22 mouse cellular contexts compared by ENCODE assay signal in the genomic region with DNA sequence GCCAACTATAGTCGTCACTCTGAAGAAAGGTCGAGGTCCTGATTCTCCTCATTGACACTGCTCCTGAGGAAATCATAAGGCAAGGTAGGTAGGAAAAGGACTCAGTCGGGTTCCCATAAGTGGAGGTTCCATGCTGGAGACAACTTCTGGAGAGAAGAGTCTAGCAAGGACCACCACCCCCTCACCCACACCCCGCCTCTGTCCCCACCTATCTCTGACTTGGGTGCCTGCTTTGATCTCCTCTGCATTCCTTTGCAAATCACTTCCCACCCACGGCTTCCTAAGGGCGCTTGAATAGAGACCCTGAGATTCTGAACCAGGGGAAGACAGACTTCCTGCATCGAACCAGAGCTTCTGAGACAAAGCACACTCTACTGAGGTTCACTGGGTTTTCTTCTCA.
"Had no signal": no experiment of that assay in that cellular context is flagged by ENCODE, and none has a peak within 500 bp of the region (broad histone marks: within the 10 kb centered on the region; RNA-seq: fewer than 3 reads in every experiment).

No protein-coding gene starts in this region.

- H3K4me2 ChIP-seq: hindbrain, embryonic 13.5 days; hindbrain, embryonic 15.5 days; kidney, embryonic 15.5 days; limb, embryonic 13.5 days; limb, embryonic 15.5 days; liver, embryonic 12.5 days had no signal

- H3K36me3 ChIP-seq: hindbrain, embryonic 13.5 days; hindbrain, embryonic 15.5 days; kidney, embryonic 15.5 days; limb, embryonic 13.5 days; limb, embryonic 15.5 days; liver, embryonic 12.5 days had no signal

- H3K4me3 ChIP-seq: hindbrain, embryonic 13.5 days; hindbrain, embryonic 15.5 days; kidney, embryonic 15.5 days; limb, embryonic 13.5 days; limb, embryonic 15.5 days; liver, embryonic 12.5 days had no signal

- H3K9ac ChIP-seq: hindbrain, embryonic 13.5 days; hindbrain, embryonic 15.5 days; kidney, embryonic 15.5 days; limb, embryonic 13.5 days; limb, embryonic 15.5 days; liver, embryonic 12.5 days; liver, embryonic 14.5 days had no signal

- H3K27ac ChIP-seq: hindbrain, embryonic 13.5 days; hindbrain, embryonic 15.5 days; hindbrain, postnatal 0 days; kidney, embryonic 15.5 days; kidney, postnatal 0 days; limb, embryonic 13.5 days; limb, embryonic 15.5 days; liver, embryonic 12.5 days; liver, embryonic 14.5 days had no signal

- H3K27me3 ChIP-seq: hindbrain, embryonic 13.5 days; hindbrain, embryonic 15.5 days; kidney, embryonic 15.5 days; limb, embryonic 13.5 days; limb, embryonic 15.5 days; liver, embryonic 12.5 days had no signal

- H3K9me3 ChIP-seq: hindbrain, embryonic 13.5 days; hindbrain, embryonic 15.5 days; kidney, embryonic 15.5 days; limb, embryonic 13.5 days; limb, embryonic 15.5 days; liver, embryonic 12.5 days had no signal

- ATAC-seq: hindbrain, postnatal 0 days; intestine, embryonic 16.5 days; liver, embryonic 12.5 days had no signal

- DNase-seq: gastrocnemius, postnatal 14 days; gastrocnemius, postnatal 36 days; heart, adult 18-20 months; heart, postnatal 14 days; heart, postnatal 36 days; kidney, adult 11 months; kidney, adult 2 months; kidney, adult 9 months; kidney, postnatal 36 days; layer of hippocampus, adult 9-11 months; layer of hippocampus, postnatal 36 days; left cerebral cortex, postnatal 4 days had no signal
